Mouse (Mus musculus) E14TG2a.4 (cell line): Measurements from ENCODE around the gene Prkg1.

Experiments
- CTCF ChIP-seq: conservative IDR thresholded peaks from 2 replicates; pipeline ENCODE4 v1.5.1; 2014; ENCODE audit warnings: low read length
- NANOG ChIP-seq: IDR thresholded peaks from 2 replicates; pipeline ENCODE4 v1.6.1; 2014; ENCODE audit warnings: borderline replicate concordance, low read length, mixed read lengths
- POU5F1 ChIP-seq: IDR thresholded peaks from 2 replicates; pipeline ENCODE4 v1.6.1; 2014; ENCODE audit warnings: low read length, borderline replicate concordance

DNA sequence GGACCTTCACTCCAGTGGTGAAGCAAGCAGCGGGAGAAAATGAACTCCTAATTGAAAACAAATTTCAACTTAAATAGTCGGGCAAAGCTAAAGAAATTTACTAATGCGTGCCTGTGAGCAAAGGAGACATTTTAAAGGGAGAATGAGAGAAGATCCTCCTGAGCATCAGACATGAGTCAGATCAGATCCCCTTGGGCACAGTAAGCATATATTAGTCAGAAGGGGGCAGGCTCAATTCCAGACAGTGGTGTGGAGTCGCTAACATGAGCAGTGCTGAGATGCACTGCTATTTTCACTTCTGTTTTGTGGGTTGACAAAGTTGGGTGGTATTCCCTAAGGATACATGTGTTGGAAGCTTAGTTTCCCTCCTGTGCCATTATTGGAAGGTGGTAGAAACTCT is 913.8 kb downstream of the Prkg1 start:
- TF ChIP-seq CTCF: no peak
- no peak for TF ChIP-seq POU5F1
- TF ChIP-seq NANOG: no peak
